Mouse (Mus musculus) lung, postnatal 0 days (tissue): ENCODE measurements around the gene Ccdc71.

Experiments
- CTCF ChIP-seq: IDR thresholded peaks from 2 replicates; pipeline ENCODE4 v1.5.1; 2016; ENCODE audit warnings: antibody characterized with exemption, mild to moderate bottlenecking
- EP300 ChIP-seq: IDR thresholded peaks from 2 replicates; pipeline ENCODE4 v1.6.1; 2016; ENCODE audit warnings: antibody characterized with exemption, mild to moderate bottlenecking, control low read depth

DNA sequence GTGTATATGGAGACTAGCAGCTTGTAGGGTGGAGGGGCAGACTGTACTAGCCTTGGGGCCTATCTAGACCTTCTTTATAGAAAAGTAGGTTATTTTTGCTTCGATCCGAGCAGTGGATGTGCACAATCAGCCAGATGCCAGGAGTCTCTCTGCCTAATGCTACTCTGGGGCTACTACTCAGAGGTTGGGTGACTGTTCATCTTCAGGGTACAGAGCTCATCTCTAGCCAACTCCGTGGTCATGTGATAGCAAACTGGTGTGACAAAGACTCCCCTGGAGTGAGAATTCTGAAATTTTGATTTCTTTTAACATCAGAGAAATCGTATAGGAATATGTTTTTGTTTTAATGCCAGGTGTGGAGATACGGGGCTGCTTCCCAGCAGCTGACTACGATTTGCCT is 7.4 kb upstream of the Ccdc71 start:
- TF ChIP-seq CTCF (no peak), EP300 (no peak)
